Mouse (Mus musculus): ENCODE measurements around the gene Klf4.

- TF ChIP-seq MXI1 (IDR thresholded peaks at IDR 0.05; ENCODE audit: low read depth, low read length) (no peak), POLR2A (IDR thresholded peaks at IDR 0.05; ENCODE audit: low read depth, low read length) (no peak), MAX (IDR thresholded peaks at IDR 0.05; ENCODE audit: low read length) (no peak), ZMIZ1 (IDR thresholded peaks at IDR 0.05; ENCODE audit: low read depth, low read length) (no peak), EP300 (IDR thresholded peaks at IDR 0.05; ENCODE audit: low read length) (no peak), CTCF (conservative IDR thresholded peaks at IDR 0.05 in 1 of 2, IDR thresholded peaks at IDR 0.05 in 1 of 2; ENCODE audit: low read depth in 2 of 2, low read length in 2 of 2) (peak in 1 of 2 experiments; percentile 60; a peak in 2 of 4 replicates), RAD21 (IDR thresholded peaks at IDR 0.05; ENCODE audit: low read depth, low read length) (peak; percentile 64), MEF2A (IDR thresholded peaks at IDR 0.05; ENCODE audit: borderline replicate concordance, low read depth, low read length) (no peak), ZKSCAN1 (IDR thresholded peaks at IDR 0.05; ENCODE audit: borderline replicate concordance, low read depth, low read length) (no peak), TCF12 (IDR thresholded peaks at IDR 0.05; ENCODE audit: low read depth, low read length) (no peak), UBTF (IDR thresholded peaks at IDR 0.05; ENCODE audit: low read depth, low read length) (no peak), E2F4 (IDR thresholded peaks at IDR 0.05; ENCODE audit: insufficient replicate concordance, low read depth, low read length) (no peak), NELFE (IDR thresholded peaks at IDR 0.05; ENCODE audit: low read depth, low read length) (no peak), CHD2 (IDR thresholded peaks at IDR 0.05; ENCODE audit: low read length) (no peak)
Measured at GRCm38 (mm10) chr4:55477933-55478332, 54.3 kb downstream of the Klf4 start.

All from CH12.LX (cell line).